Mouse (Mus musculus) T-helper 1 cell (primary cell): ENCODE results near the gene Zfp786.

Experiments used
- in situ Hi-C: fragments of 300-600 bp; cut with MboI, MseI; formaldehyde crosslinking; loops from one replicate; pipeline ENCODE4 v1.15.1; 2025; ENCODE audit warnings: high pct_unique_total_duplicates

Zfp786 gene

GRCm38 (mm10) chr6:47781091-47781968 lies 49.3 kb downstream of the Zfp786 start:
- in situ Hi-C loops = no loop called here

DNA sequence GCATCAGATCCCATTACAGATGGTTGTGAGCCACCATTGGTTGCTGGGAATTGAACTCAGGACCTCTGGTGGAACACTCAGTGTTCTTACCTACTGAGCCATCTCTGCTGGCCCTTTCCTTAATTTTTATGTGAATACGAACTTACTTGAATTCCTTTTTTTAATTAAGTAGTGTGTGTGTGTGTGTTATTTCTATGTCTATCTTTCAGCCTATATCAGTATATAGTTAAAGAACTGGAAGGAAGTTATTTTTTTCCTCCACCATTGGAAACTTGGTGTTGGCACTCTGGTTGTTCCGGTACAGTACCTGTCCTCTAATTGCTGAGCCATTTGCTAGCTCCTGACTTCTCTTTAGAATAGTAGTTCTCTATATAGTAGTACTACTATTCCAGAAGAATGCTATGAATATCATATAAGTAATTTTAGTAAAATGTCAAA lies 50.1 kb downstream of the Zfp786 start:
- in situ Hi-C loops = no loop called here

DNA sequence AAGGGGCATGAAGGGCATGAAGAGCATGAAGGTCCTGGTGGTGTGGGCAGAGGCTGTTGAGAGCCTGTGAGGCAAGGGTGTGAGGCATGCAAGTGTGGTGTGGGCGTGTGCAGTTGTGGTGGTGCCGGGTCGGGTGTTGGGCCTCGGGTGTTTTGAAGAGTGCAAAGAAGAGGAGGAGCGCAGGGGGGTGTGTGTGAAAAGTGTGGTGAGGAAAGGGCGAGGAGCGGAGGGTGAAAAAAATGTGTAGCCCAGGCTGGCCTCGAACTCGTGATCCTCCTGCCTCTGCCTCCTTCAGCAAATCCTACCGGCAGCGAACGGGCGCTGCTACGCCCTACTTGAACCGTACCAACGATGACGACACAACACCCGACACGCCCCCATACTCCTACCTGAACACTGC lies 58.9 kb downstream of the Zfp786 start:
- in situ Hi-C loops = loop anchor here (5.0 to 25.0 kb wide), 3 partner anchors 94 to 1441 kb away; partner anchors contain the start of genes Gimap6, Gimap7, Gm28053 and Igf2bp3

DNA sequence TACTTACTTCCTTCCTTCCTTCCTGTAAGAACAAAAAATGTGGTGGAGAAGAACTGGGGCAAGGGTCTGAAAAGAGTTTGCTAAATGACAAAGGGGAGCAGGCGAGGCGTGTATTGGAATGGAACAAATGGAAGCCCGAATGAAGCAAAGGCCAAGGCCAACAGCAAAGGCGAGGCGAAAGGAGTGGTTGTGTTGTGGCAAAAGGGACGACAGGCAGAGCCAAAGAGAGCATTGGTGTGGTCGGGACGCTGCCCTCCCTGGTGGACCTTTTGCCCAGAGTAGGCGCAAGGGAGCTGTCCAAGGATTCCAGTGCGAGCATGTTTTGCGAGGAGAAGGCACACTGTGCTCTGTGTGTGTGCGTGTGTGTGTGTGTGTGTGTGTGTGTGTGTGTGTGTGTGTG lies 59.6 kb downstream of the Zfp786 start:
- in situ Hi-C loops = loop anchor here (5.0 to 25.0 kb wide), 3 partner anchors 94 to 1441 kb away; partner anchors contain the start of genes Gimap6, Gimap7, Gm28053 and Igf2bp3

- in situ Hi-C loops = loop anchor here (5.0 to 25.0 kb wide), 4 partner anchors 93 to 1442 kb away; partner anchors contain the start of genes Gimap6, Gimap7, Gm28053 and Igf2bp3
Measured at GRCm38 (mm10) chr6:47769861-47770260, 60.8 kb downstream of the Zfp786 start.
